Mouse (Mus musculus): ENCODE results near the gene Marveld2.

Marveld2 gene

GRCm38 (mm10) chr13:100600317-100600716 is 16.5 kb downstream of the Marveld2 start:
- no peak for DNase-seq (ENCODE audit: low read depth, low spot score)

DNA sequence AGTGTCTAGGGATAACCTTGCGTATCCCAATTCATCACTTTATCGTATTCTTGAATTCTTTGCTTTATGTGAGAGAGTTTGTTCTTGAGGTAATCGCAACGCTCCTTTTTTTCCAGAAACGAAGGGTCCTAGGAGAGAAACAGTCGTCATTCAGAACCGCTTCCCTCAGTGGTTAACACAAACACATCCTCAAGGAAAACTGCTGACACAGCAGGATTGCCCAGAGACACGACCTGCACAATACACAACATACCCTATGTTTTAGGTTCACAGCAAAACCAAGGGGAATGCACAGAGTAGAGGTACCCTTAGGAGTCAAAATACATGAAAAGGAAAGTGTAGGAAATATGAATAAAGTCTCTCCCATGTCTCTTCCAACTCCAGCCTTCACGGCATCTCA is 19.5 kb downstream of the Marveld2 start:
- no peak for DNase-seq (ENCODE audit: low read depth, low spot score)

DNA sequence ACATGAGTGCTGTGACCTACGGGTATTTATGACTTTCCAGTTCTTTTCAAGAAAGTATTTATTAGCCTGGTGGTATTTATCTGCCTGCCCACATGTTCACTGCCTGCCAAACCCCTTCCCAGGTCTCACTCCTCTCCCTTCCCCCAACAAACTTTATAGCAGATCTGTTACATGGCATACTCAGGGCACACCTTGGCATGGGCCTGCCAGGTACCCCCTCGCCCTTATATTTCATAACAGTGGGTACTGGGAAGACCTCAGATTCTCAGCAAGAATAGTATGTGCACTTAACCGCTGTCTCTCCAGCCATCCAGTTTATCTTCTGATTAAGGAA is 21.3 kb downstream of the Marveld2 start:
- no peak for DNase-seq (ENCODE audit: low read depth, low spot score)

- DNase-seq (ENCODE audit: low read depth, low spot score): no peak
Observed at GRCm38 (mm10) chr13:100594838-100595551, 21.8 kb downstream of the Marveld2 start.

DNA sequence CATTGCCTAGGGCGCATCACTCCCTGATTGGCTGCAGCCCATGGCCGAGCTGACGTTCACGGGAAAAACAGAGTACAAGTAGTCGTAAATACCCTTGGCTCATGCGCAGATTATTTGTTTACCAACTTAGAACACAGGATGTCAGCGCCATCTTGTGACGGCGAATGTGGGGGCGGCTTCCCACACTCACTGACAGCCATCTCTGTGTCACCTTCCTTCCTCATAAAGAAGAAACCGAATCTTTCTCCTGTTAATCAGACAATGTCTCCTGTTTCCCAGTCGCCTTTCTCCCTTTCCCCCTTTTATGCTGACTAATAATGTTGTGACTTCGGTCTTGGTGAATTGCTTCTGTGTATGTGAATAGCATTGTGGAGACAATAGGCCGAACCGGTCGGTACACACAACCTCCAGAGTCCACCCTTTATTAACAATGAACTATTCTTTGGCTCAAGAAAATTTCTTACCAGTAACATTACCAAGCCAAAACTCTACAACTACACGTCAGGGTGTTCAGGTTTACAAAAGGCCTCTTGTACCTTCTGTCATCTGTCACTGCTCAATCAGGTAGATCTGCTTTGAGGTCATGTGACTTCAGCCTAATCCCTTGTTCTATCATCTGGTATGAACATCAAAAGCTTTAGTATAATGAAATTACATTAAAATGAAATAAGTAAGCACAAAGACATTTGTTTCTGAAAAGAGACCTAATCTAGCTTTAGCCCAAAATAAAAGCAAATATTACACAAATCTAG is 22.6 kb downstream of the Marveld2 start:
- DNase-seq (ENCODE audit: low read depth, low spot score): no peak

DNA sequence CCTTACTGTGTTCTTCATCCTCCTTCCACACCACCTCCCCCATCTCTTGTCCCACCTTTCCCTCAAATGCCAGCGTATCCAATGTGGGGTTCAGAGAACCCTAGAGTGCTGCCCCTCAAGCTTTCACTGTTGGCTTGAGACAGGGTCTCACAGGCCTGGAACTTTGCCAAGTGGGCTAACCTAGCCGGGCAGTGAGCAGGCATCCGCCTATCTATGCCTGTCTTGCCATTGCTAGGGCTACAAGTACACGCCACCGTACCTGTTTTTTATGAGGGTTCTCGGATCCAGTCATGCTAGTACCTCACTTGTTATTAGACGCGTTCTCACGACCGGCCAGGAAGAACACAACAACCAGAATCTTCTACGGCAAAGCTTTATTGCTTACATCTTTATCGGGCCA is 28.1 kb downstream of the Marveld2 start:
- no peak for DNase-seq (ENCODE audit: low read depth, low spot score)

- no peak for DNase-seq (ENCODE audit: low read depth, low spot score)
Observed at GRCm38 (mm10) chr13:100582144-100582543, 34.6 kb downstream of the Marveld2 start.

DNA sequence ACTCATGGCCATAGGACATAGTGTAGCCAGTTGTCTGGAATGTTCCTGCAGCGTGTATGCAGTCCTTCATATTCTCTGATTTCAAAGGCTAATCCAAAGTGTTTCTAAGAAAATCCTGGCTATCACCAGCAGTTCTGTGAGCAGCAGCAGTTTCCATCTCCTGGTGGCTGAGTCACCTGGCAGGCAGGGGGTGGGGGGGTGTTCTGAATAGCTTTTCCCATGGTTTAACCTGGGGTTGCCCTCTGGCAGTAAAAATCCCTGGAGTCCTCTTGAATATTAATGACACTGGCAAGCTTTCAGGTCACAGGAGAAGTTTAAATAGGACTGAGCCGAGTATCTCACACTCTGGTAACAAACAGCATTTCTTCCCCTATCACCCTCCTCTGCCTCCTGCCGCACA is 35.1 kb downstream of the Marveld2 start:
- no peak for DNase-seq (ENCODE audit: low read depth, low spot score)

DNA sequence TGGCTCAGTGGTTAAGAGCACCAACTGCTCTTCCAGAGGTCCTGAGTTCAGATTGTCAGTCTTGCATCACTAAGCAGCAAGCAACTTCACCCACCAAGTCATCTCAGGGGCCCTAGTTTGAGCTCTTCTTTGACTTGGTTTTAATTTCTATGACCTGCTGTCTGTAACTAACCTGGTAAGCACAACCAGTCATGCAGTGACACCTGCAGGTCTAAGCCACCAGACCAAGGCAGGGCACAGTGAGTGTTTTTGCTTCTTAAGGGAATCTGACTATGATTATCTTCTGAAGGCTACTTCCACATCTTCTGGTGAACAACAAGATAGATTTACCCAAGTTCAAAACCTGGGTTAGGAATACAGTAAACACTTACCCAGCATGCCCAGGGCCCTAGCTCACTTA is 36.8 kb downstream of the Marveld2 start:
- DNase-seq (ENCODE audit: low read depth, low spot score): no peak

DNA sequence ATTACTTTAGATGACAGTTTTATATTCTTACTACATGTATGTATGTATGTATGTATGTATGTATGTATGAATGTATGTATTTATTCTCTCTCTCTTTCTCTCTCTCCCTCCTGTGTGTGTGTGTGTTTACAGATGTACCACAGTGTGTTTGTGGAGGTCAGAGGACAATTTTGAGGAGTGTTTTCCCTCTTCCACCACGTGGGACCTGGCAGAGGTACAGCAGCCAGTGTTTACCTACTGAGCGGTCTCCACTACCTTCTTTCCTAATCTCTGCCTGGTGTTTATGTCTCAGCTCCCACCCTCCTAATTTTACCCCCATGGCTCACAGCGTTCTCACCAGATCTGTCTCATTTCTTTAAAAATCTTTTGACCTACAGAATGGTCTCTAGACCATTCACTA is 37.6 kb downstream of the Marveld2 start:
- DNase-seq (ENCODE audit: low read depth, low spot score): no peak

DNA sequence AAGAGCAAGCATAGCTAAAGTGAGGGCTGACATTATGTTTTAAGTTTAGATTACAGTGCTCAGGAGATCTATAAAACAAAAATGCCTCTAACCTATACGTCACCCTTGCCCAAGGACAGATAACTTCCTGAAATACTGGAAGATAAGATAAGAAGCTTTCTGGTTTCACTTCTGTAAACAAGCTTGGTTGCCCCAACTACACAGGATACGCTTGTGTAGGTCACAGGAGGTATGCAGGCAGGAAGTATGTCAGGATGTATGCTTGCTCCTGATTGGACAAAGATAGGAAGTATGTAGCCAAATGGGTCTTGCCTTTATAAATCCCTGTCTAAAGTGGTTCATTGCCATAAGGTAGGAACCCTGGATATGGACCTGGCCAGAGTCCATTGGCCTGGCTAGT is 40.8 kb downstream of the Marveld2 start:
- no peak for DNase-seq (ENCODE audit: low read depth, low spot score)

DNA sequence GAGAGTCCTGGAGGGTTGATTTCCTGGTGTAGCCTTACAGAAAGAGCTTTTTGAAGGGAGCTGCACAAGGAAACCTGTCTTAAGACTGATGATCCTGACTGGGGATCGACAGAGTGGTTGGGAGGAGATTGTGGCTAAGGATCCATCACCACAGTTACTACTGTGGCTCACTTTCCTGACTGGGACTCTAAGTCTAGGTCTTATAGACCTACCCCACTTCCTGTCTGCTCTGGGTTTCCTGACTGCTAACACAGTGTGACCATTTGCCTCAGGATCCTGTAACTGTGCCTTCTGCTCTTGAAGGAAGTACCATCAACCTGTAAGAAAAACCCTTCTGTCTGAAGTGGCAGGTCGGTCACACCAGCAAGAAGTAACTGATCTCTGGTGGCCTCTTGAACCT is 46.1 kb downstream of the Marveld2 start:
- no peak for DNase-seq (ENCODE audit: low read depth, low spot score)

DNA sequence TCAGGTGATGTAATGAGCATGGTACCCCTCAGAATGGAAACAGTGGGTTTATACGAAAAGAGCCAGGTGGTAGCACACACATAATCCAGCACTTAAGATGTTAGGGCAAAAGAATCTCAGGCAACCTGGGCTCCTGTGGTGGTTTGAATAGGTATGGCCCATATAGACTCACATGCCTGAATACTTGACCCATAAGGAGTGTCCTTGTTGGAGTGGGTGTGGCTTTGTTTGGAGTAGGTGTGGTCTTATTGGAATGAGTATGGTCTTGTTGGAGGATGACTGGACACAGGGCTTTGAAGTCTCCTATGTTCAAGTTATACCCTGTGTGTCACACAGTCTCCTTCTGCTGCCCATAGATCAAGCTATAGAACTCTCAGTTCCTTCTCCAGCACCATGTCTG is 48.4 kb downstream of the Marveld2 start:
- DNase-seq (ENCODE audit: low read depth, low spot score): no peak

GRCm38 (mm10) chr13:100559449-100559848 is 57.3 kb downstream of the Marveld2 start:
- DNase-seq (ENCODE audit: low read depth, low spot score): no peak

DNA sequence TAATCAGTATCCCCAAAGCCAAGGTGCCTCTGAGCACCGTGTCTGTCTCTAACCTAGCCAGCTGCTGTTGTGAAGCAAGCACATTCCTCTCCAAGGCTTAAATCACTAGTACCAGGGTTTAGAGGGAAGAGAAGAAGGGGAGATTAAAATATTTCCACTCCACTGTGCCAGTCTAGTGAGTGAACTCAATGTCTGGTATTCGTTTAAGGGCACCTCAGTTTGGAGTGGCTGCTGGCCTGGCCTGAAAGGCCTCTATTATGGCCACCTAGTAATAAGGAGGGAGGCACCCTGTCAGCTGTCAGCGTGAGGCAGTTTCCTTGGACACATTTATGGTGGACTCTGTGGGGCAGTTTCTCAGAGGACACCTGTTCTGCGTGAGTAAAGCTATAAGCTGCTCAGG is 59.8 kb downstream of the Marveld2 start:
- no peak for DNase-seq (ENCODE audit: low read depth, low spot score)

GRCm38 (mm10) chr13:100553042-100553437 is 63.7 kb downstream of the Marveld2 start:
- DNase-seq (ENCODE audit: low read depth, low spot score): no peak

- DNase-seq (ENCODE audit: low read depth, low spot score): peak; percentile 45
Observed at GRCm38 (mm10) chr13:100552369-100553041, 64.3 kb downstream of the Marveld2 start, which contains the start of gene Ocln. TSS of gene Ocln (minus strand) at chr13:100552718.

DNA sequence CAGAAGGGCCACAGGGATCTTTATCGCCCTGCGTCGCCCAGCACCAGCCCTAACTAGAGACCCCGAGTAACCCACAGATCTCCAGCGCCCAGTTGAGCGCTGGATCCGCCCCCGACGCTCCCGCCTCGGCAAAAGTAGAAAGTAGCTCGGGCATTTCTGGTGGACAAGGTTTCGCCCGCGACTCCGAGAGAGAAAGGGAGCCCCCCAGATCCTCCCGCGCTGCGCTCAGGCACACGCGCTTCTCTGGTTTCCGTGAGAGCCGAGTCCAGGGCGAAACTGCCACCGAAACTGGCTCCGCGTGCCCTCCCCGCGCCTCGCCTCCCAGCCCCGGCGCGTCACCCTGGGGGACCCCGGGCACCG is 64.8 kb downstream of the Marveld2 start:
- DNase-seq (ENCODE audit: low read depth, low spot score): no peak

GRCm38 (mm10) chr13:100551371-100552008 is 65.3 kb downstream of the Marveld2 start:
- DNase-seq (ENCODE audit: low read depth, low spot score): no peak

- no peak for DNase-seq (ENCODE audit: low read depth, low spot score)
Observed at GRCm38 (mm10) chr13:100547269-100547668, 69.5 kb downstream of the Marveld2 start.
